Mouse (Mus musculus) heart, adult 8-10 months (tissue): Measurements from ENCODE around the gene Acsm4. TPM values are rescaled to one million over a fixed set of nuclear protein-coding genes. Genes with fewer than 3 reads are reported as not detected.

Source experiments
- DNase-seq: peaks from one replicate; pipeline ENCODE4 v3.0.0; 2022; ENCODE audit warnings: low spot score
- total RNA-seq, 4 experiments: library from RNA; stranded (reverse); gene quantifications; 2 replicates each; pipeline ENCODE4 v1.2.4; 2022

The Acsm4 gene
- total RNA-seq, 4 experiments from 2014 or later, result not detected

GRCm38 (mm10) chr7:119762166-119762697 lies 72.4 kb downstream of the Acsm4 start:
- DNase-seq, result no peak

Other genes starting within 250 kb of the Acsm4 start
- gene Gp2, start 230.7 kb upstream of the Acsm4 start, total RNA-seq, result not detected
- not detected for gene Umod, start 210.7 kb upstream of the Acsm4 start, total RNA-seq
- 10 to 100 TPM; 17.1 to 31.6 (median 30.0) TPM for gene Acsm5, start 170.6 kb upstream of the Acsm4 start, total RNA-seq
- gene Pdilt, start 166.5 kb upstream of the Acsm4 start, total RNA-seq, result under 1 TPM in 1 of 4 experiments, not detected in 3; 0.12 TPM
- gene Acsm2, start 135.7 kb upstream of the Acsm4 start, total RNA-seq, result not detected
- not detected for gene Acsm1, start 83.0 kb upstream of the Acsm4 start, total RNA-seq
- 10 to 100 TPM; 14.9 to 18.8 (median 17.2) TPM for gene Thumpd1, start 30.8 kb downstream of the Acsm4 start, total RNA-seq
- gene Acsm3, start 70.9 kb downstream of the Acsm4 start, total RNA-seq, result under 1 TPM; 0.20 to 0.47 (median 0.32) TPM
- 1 to 10 TPM; 1.1 to 3.3 (median 2.4) TPM for gene Rexo5, start 104.0 kb downstream of the Acsm4 start, total RNA-seq
- 1 to 10 TPM; 1.4 to 2.8 (median 2.1) TPM for gene Eri2, start 104.0 kb downstream of the Acsm4 start, total RNA-seq
- gene Lyrm1, start 205.8 kb downstream of the Acsm4 start, total RNA-seq, result 10 to 100 TPM in 2 of 4 experiments, 1 to 10 TPM in 2; 9.1 to 10.7 (median 10.0) TPM
- 10 to 100 TPM in 3 of 4 experiments, 1 to 10 TPM in 1; 9.4 to 16.1 (median 14.2) TPM for gene Dcun1d3, start 206.3 kb downstream of the Acsm4 start, total RNA-seq